Mouse (Mus musculus) gastrocnemius, postnatal 25 days (tissue): Measurements from ENCODE around the gene Cnn3. TPM values are rescaled to one million over a fixed set of nuclear protein-coding genes. Genes with fewer than 3 reads are reported as not detected.

Experiments
- DNase-seq: peaks from one replicate; pipeline ENCODE4 v3.0.0; 2022
- total RNA-seq, 2 experiments: library from RNA; stranded (reverse); gene quantifications; 1 replicate in 1 of 2; 2 replicates in 1 of 2; pipeline ENCODE4 v1.2.3; 2021

The Cnn3 gene
- total RNA-seq, 2 experiments from 2014 or later = 28.0 to 29.2 TPM

GRCm38 (mm10) chr3:121492026-121492425, 65.7 kb downstream of the Cnn3 start:
- DNase-seq = no peak

- DNase-seq = no peak
Measured at GRCm38 (mm10) chr3:121493997-121494421, 67.7 kb downstream of the Cnn3 start.

GRCm38 (mm10) chr3:121500225-121500624, 73.9 kb downstream of the Cnn3 start:
- DNase-seq = peak; percentile 43

DNA sequence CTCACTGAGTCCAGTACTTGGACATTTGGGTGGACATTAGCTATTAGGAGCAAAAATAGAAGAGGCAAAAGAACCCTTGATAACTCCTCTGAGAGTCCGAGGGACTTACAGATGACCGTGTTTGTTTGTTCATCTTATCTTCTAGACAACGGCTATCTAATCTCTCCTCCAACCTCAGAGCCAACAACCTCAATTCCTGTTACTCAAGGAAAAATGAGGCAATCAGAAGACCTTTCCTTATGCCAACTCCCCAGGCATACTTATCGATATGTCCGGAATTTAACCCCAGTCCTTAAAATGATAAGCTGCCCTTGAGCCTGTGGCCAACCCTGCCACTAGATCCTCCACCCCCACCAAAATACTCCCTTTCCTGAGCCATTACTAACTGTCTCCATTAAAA, 74.4 kb downstream of the Cnn3 start:
- DNase-seq = no peak

- DNase-seq = no peak
Measured at GRCm38 (mm10) chr3:121504927-121505487, 78.7 kb downstream of the Cnn3 start.

GRCm38 (mm10) chr3:121506175-121506574, 79.9 kb downstream of the Cnn3 start:
- no peak for DNase-seq

GRCm38 (mm10) chr3:121506756-121507155, 80.5 kb downstream of the Cnn3 start:
- DNase-seq = no peak

DNA sequence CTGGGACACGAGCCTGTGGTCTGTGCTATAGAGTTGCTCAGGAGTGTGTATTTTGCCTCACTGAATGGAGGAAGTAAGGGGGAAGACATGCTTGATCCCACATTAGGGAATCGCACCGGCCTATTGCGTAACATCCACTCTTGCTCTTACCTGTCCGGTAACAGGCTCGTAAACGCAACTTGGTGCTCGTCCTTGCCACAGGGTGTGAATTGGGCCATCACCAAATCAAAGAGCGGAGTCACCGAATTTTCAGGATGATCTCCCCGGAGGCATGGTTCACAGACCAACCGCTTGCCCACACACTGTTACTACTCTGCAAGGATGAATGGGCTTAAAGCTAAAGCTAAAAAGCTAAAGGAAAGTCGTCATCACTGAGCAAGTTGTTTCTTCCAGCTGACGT, 81.4 kb downstream of the Cnn3 start:
- DNase-seq = no peak

Other genes with a start within 250 kb of the Cnn3 start
- 10 to 100 TPM; 19.3 to 25.8 TPM for gene Tmem56, start 143.4 kb upstream of the Cnn3 start, total RNA-seq
- gene Alg14, start 134.7 kb upstream of the Cnn3 start, total RNA-seq = 1 to 10 TPM; 9.2 to 9.3 TPM
- gene Slc44a3, start 105.9 kb downstream of the Cnn3 start, total RNA-seq = under 1 TPM in 1 of 2 experiments, not detected in 1; 0.40 TPM
- not detected for gene 4930432M17Rik, start 244.3 kb downstream of the Cnn3 start, total RNA-seq